11 mouse cellular contexts compared by ENCODE assay signal in the genomic region with DNA sequence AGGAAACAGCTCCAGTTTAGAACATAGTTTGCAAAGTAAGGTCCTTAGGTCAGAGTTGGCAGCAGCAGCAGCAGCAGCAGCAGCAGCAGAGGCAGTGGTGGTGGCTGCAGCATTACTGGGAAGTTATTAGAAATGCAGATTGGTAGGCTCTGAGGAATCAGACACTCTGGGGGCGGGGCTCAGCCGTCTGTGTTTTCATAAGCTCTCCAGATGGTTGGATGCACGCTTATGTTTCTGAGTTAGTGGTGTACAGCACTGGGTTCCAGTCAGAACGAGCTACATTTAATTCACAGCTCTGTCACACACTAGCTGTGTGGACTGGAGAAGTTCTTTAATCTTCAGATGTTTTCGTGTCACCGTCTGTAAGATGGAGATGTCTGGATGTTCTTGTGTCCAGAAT.
DNase-seq lines count a peak whose midpoint lies in the region; ATAC-seq and TF ChIP-seq lines count a peak whose summit lies in the region.
"Had no signal": no experiment of that assay in that cellular context is flagged by ENCODE, and none has a peak within 500 bp of the region (broad histone marks: within the 10 kb centered on the region; RNA-seq: fewer than 3 reads in every experiment).

No protein-coding gene starts in this region.

- no peak for ATAC-seq in hindbrain, postnatal 0 days
- no peak for ATAC-seq in limb, embryonic 14.5 days (ENCODE audit: low FRiP score, low read depth)
- ATAC-seq in granulocyte monocyte progenitor cell, adult 5-6 weeks (replicated peaks; ENCODE audit: poor library complexity, severe bottlenecking) = no peak

- 39% methylated on average over 6 of the region's 6 CpGs for WGBS in hindbrain, postnatal 0 days
- WGBS in limb, embryonic 14.5 days = 48% methylated on average over 6 of the region's 6 CpGs

- H3K9ac ChIP-seq in hindbrain, postnatal 0 days (replicated peaks; ENCODE audit: low read length) = no peak overlapping the region
- no peak overlapping the region for H3K9ac ChIP-seq in limb, embryonic 14.5 days (ENCODE audit: low read depth, low read length, severe bottlenecking)
- H3K9ac ChIP-seq: embryonic facial prominence, embryonic 13.5 days; liver, embryonic 15.5 days had no signal

- no peak overlapping the region for H3K4me2 ChIP-seq in hindbrain, postnatal 0 days (ENCODE audit: low read depth, low read length)
- H3K4me2 ChIP-seq in limb, embryonic 14.5 days (replicated peaks; ENCODE audit: low read depth, low read length, severe bottlenecking) = no peak overlapping the region
- H3K4me2 ChIP-seq: embryonic facial prominence, embryonic 13.5 days; liver, embryonic 15.5 days had no signal

- no peak overlapping the region for H3K27ac ChIP-seq in hindbrain, postnatal 0 days
- no peak overlapping the region for H3K27ac ChIP-seq in limb, embryonic 14.5 days (replicated peaks; ENCODE audit: low read depth, low read length)
- H3K27ac ChIP-seq: embryonic facial prominence, embryonic 13.5 days; liver, embryonic 15.5 days had no signal

- H3K4me3 ChIP-seq in hindbrain, postnatal 0 days (ENCODE audit: low read length) = no peak overlapping the region
- H3K4me3 ChIP-seq in limb, embryonic 14.5 days (replicated peaks; ENCODE audit: low read length) = no peak overlapping the region
- H3K4me3 ChIP-seq: embryonic facial prominence, embryonic 13.5 days; liver, embryonic 15.5 days had no signal

- no peaks in the 10 kb centered on the region for H3K36me3 ChIP-seq in hindbrain, postnatal 0 days (ENCODE audit: insufficient read depth, low read length)
- H3K36me3 ChIP-seq in limb, embryonic 14.5 days (ENCODE audit: control insufficient read depth, insufficient read depth, low read length) = no peaks in the 10 kb centered on the region
- H3K36me3 ChIP-seq: embryonic facial prominence, embryonic 13.5 days; G1E; liver, embryonic 15.5 days had no signal

- no peaks in the 10 kb centered on the region for H3K27me3 ChIP-seq in hindbrain, postnatal 0 days (ENCODE audit: insufficient read depth, low read length)
- no peaks in the 10 kb centered on the region for H3K27me3 ChIP-seq in limb, embryonic 14.5 days (ENCODE audit: control insufficient read depth, insufficient read depth, low read length)
- H3K27me3 ChIP-seq: embryonic facial prominence, embryonic 13.5 days; liver, embryonic 15.5 days had no signal

- no peaks in the 10 kb centered on the region for H3K9me3 ChIP-seq in hindbrain, postnatal 0 days (ENCODE audit: low read length)
- H3K9me3 ChIP-seq in limb, embryonic 14.5 days (ENCODE audit: control insufficient read depth, low read length) = no peaks in the 10 kb centered on the region
- H3K9me3 ChIP-seq: embryonic facial prominence, embryonic 13.5 days; G1E; liver, embryonic 15.5 days had no signal

- no peak for TF ChIP-seq CTCF in hindbrain, postnatal 0 days (IDR thresholded peaks at IDR 0.05; ENCODE audit: low read depth)

- no peaks in the 10 kb centered on the region for H3K4me1 ChIP-seq in hindbrain, postnatal 0 days (ENCODE audit: insufficient read depth, low read length)
- no peaks in the 10 kb centered on the region for H3K4me1 ChIP-seq in limb, embryonic 14.5 days (ENCODE audit: control insufficient read depth, insufficient read depth, low read length)
- H3K4me1 ChIP-seq: embryonic facial prominence, embryonic 13.5 days; liver, embryonic 15.5 days had no signal

- TF ChIP-seq POLR2A in limb, embryonic 14.5 days (IDR thresholded peaks at IDR 0.05; ENCODE audit: borderline replicate concordance, extremely low read depth, insufficient read depth, insufficient read length) = no peak

- DNase-seq in testis, postnatal 10 days (ENCODE audit: low spot score) = peak; percentile 39
- DNase-seq in testis, postnatal 14 days (ENCODE audit: low spot score) = no peak
- peak; percentile 17 for DNase-seq in hindbrain, postnatal 0 days (ENCODE audit: low spot score)
- DNase-seq in limb, embryonic 14.5 days (ENCODE audit: low spot score) = peak; percentile 18
- no peak for DNase-seq in thymus, postnatal 0 days (ENCODE audit: low spot score)
- DNase-seq in heart, adult 9 months (ENCODE audit: low spot score in 2 of 2) = no peak
- DNase-seq in spleen, adult 18-20 months = no peak

Comparison
In these comparisons a context has a peak if more than half of its experiments do, and no peak if none do; other contexts are left out.
1. DNase-seq: peak in testis, postnatal 10 days (single experiment), hindbrain, postnatal 0 days (single experiment) and limb, embryonic 14.5 days (single experiment); none in testis, postnatal 14 days (single experiment), thymus, postnatal 0 days (single experiment), heart, adult 9 months (0 of 2) and spleen, adult 18-20 months (0 of 2).